Mouse (Mus musculus) B cell, adult 62 days (primary cell): ENCODE data around the gene Pdx1. TPM values are rescaled to one million over a fixed set of nuclear protein-coding genes. Genes with fewer than 3 reads are reported as not detected.

Source experiments
- total RNA-seq: library from RNA; stranded (reverse); gene quantifications from 4 replicates; pipeline ENCODE4 v1.2.4, GENCODE M21; 2023

Gene Pdx1
- not detected in 4 replicates for total RNA-seq

DNA sequence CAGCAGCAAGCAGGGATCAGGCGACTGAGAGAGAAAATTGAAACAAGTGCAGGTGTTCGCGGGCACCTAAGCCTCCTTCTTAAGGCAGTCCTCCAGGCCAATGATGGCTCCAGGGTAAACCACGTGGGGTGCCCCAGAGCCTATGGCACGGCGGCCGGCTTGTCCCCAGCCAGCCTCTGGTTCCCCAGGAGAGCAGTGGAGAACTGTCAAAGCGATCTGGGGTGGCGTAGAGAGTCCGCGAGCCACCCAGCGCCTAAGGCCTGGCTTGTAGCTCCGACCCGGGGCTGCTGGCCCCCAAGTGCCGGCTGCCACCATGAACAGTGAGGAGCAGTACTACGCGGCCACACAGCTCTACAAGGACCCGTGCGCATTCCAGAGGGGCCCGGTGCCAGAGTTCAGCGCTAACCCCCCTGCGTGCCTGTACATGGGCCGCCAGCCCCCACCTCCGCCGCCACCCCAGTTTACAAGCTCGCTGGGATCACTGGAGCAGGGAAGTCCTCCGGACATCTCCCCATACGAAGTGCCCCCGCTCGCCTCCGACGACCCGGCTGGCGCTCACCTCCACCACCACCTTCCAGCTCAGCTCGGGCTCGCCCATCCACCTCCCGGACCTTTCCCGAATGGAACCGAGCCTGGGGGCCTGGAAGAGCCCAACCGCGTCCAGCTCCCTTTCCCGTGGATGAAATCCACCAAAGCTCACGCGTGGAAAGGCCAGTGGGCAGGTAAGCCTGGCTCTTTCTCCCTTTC is at the start of gene Pdx1:
Pdx1 (plus strand) TSS at position 34 of the 747 bp plus-strand sequence.

DNA sequence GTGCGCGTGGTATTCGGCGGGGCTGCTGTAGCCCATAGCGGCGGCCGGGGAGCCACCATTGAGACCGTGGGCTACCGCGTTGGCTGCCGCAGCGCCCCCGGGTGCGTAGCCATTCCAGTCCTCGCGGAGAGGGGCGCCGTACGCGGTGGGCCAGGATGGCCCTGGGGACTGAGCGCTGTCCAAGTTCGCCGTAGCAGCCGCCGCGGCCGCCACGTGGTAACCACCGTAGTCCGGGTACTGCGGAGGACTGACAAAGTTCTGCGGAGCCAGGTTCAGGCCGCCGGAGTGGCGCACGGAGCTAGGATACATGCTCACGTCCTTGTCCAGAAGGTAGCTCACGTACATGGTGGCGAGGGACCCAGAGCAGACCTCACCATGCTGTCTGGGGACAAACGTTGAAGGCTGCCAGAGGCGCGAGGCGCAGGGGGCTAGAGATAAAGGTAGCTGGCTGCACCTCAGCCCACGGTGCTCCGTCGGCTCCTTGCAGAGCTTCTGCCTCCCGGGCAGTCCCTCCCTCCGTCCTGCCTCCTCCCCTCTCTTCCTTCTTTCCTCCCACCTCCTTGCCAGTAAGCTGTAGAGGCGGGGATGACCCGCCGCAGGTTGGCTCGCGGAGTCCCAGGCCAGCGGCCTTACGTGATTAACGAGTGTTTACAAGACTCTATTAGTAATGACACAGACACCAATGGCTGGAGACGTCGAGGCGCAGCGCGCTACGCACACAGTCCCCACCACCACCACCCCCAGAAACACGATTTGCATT is 37.1 kb downstream of the Pdx1 start, which contains the start of gene Cdx2:
Cdx2 (minus strand) TSS at position 633 of the 760 bp plus-strand sequence.

DNA sequence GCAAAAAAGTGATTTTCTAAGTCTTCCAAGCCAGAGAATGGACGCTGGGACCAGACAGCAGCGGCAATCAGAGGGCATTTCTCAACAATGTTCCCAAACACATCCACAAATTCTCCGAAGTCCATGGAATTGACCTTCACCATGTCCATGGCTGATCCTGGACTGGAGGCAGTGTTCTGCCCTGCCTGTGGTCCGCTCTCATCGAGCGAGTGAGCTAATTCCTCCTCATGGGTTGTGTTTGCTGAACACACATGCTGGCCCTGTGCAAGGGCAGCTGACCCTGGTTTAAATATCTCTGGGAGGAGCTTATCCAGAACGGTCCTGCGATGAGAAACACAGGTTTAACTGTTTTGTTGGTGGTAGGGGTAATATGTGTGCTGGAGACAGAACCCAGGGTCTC is 52.4 kb downstream of the Pdx1 start, which contains the start of gene Urad:
Urad (minus strand) TSS at position 258 of the 400 bp plus-strand sequence.

Other genes starting within 250 kb of the Pdx1 start
- 25.2 to 27.5 TPM (median 27.4 TPM) in 4 replicates for gene Lnx2, start 193.4 kb upstream of the Pdx1 start, total RNA-seq
- gene Polr1d, start 192.9 kb upstream of the Pdx1 start, total RNA-seq, result 94.4 to 96.4 TPM (median 95.9 TPM) in 4 replicates
- gene Gsx1, start 81.3 kb upstream of the Pdx1 start, total RNA-seq, result not detected in 4 replicates
- not detected in 4 replicates for gene Cdx2, start 37.3 kb downstream of the Pdx1 start, total RNA-seq
- gene Urad, start 52.5 kb downstream of the Pdx1 start, total RNA-seq, result not detected in 4 replicates
- 1.5 to 2.9 TPM (median 1.9 TPM) in 4 replicates for gene Flt3, start 130.5 kb downstream of the Pdx1 start, total RNA-seq
- 341 to 383 TPM (median 367 TPM) in 4 replicates for gene Pan3, start 160.2 kb downstream of the Pdx1 start, total RNA-seq